In genomic region chr9:59552610-59553009, GRCm38 (mm10) we compare ENCODE assay signal across 16 mouse cellular contexts. TPM values are rescaled to one million over a fixed set of nuclear protein-coding genes. Genes with fewer than 3 reads are reported as not detected.
"Had no signal": no experiment of that assay in that cellular context is flagged by ENCODE, and none has a peak within 500 bp of the region (broad histone marks: within the 10 kb centered on the region; RNA-seq: fewer than 3 reads in every experiment).

No protein-coding gene starts in this region.

- H3K9ac ChIP-seq: neural tube, embryonic 15.5 days; stomach, embryonic 15.5 days had no signal

- H3K4me3 ChIP-seq: neural tube, embryonic 15.5 days; stomach, embryonic 15.5 days had no signal

- H3K27me3 ChIP-seq: neural tube, embryonic 15.5 days; stomach, embryonic 15.5 days had no signal

- H3K4me1 ChIP-seq: neural tube, embryonic 15.5 days; stomach, embryonic 15.5 days had no signal

- H3K4me2 ChIP-seq: neural tube, embryonic 15.5 days; stomach, embryonic 15.5 days had no signal

- H3K27ac ChIP-seq: neural tube, embryonic 15.5 days; stomach, embryonic 15.5 days had no signal

- H3K9me3 ChIP-seq: neural tube, embryonic 15.5 days; stomach, embryonic 15.5 days had no signal

- DNase-seq: retina, postnatal 1 day; right cerebral cortex, adult 18-20 months; right cerebral cortex, postnatal 14 days; right cerebral cortex, postnatal 25 days; right cerebral cortex, postnatal 4 days; spleen, adult 18-20 months; thymus, adult 18-20 months; thymus, adult 2 months; thymus, postnatal 14 days; thymus, postnatal 25 days; thymus, postnatal 36 days; thymus, postnatal 4 days had no signal

RNA-seq across cellular contexts. Expression of gene Tmem202, which starts 13.0 kb away (rescaled TPM):
- polyA plus RNA-seq: stomach, embryonic 15.5 days; stomach, embryonic 16.5 days had no signal

RNA-seq across cellular contexts. Expression of gene Celf6, which starts 25.1 kb away (rescaled TPM):
- total RNA-seq: neutrophil, adult 5-6 weeks had no signal
- polyA plus RNA-seq: thymus, adult 2 months had no signal
